Mouse (Mus musculus) CH12.LX (cell line): Measurements from ENCODE around the gene Smarca4. TPM values are rescaled to one million over a fixed set of nuclear protein-coding genes. Genes with fewer than 3 reads are reported as not detected.

Experiments used
- DNase-seq: peaks from one replicate; pipeline ENCODE4 v3.0.0-alpha.2; 2013; ENCODE audit errors: extremely low read depth
- H3K27ac ChIP-seq: 2 replicates; pipeline ENCODE4 v1.5.1; 2012; ENCODE audit warnings: low read depth, mild to moderate bottlenecking, control low read depth, moderate library complexity; ENCODE audit not compliant: insufficient read depth
- H3K27me3 ChIP-seq: replicated peaks from 2 replicates; pipeline ENCODE3; 2012; ENCODE audit warnings: inconsistent platforms
- H3K36me3 ChIP-seq, 2 experiments: replicated peaks in 1 of 2; 2 replicates each; pipeline versions ENCODE3 to v1.6.1; 2012; ENCODE audit warnings: inconsistent platforms in 1 of 2, low read length in 1 of 2, mild to moderate bottlenecking in 1 of 2, mixed read lengths in 1 of 2, moderate library complexity in 1 of 2; ENCODE audit not compliant: control insufficient read depth in 1 of 2, insufficient read depth in 1 of 2
- H3K4me1 ChIP-seq, 2 experiments: 2 replicates each; pipeline ENCODE4 v1.6.1; 2012; ENCODE audit warnings: inconsistent platforms in 1 of 2, moderate library complexity in 1 of 2; ENCODE audit not compliant: insufficient read depth in 2 of 2, control insufficient read depth in 1 of 2
- H3K4me2 ChIP-seq: 2 replicates; pipeline ENCODE4 v1.6.1; 2012; ENCODE audit warnings: low read depth, mild to moderate bottlenecking, control low read depth; ENCODE audit not compliant: poor library complexity, insufficient read depth, severe bottlenecking
- H3K4me3 ChIP-seq, 3 experiments: fragments of 150-350 bp in 1 of 3; sonication (generic) in 1 of 3; replicated peaks in 1 of 3; 2 replicates each; pipeline versions ENCODE3 to v1.5.1; 2011 to 2012; ENCODE audit warnings: low read depth in 2 of 3, low read length in 2 of 3, mild to moderate bottlenecking in 2 of 3, moderate library complexity in 2 of 3, control low read depth in 1 of 3, improper control_type of control experiment in 1 of 3, inconsistent platforms in 1 of 3, mixed read lengths in 1 of 3; ENCODE audit not compliant: poor library complexity in 1 of 3
- H3K79me2 ChIP-seq: replicated peaks from 2 replicates; pipeline ENCODE4 v1.6.1; 2012; ENCODE audit warnings: mild to moderate bottlenecking, moderate library complexity; ENCODE audit not compliant: control insufficient read depth, poor library complexity, insufficient read depth, severe bottlenecking; ENCODE audit errors: extremely low read depth
- H3K9ac ChIP-seq: 2 replicates; pipeline ENCODE4 v1.6.1; 2012; ENCODE audit warnings: low read depth, mild to moderate bottlenecking, control low read depth, moderate library complexity; ENCODE audit not compliant: insufficient read depth
- H3K9me3 ChIP-seq: replicated peaks from 2 replicates; pipeline ENCODE3; 2012; ENCODE audit warnings: low read length, inconsistent platforms, mixed read lengths
- CHD2 ChIP-seq: IDR thresholded peaks from 2 replicates; pipeline ENCODE4 v1.6.1; 2011; ENCODE audit warnings: low read length, improper control_type of control experiment
- CTCF ChIP-seq, 2 experiments: IDR thresholded peaks in 1 of 2; conservative IDR thresholded peaks in 1 of 2; 2 replicates each; pipeline ENCODE4 v1.5.1; 2011 to 2012; ENCODE audit warnings: low read depth in 2 of 2, low read length in 2 of 2, improper control_type of control experiment in 1 of 2, inconsistent platforms in 1 of 2, mild to moderate bottlenecking in 1 of 2, moderate library complexity in 1 of 2
- E2F4 ChIP-seq: IDR thresholded peaks from 2 replicates; pipeline ENCODE4 v1.6.1; 2011; ENCODE audit warnings: low read depth, low read length, improper control_type of control experiment; ENCODE audit not compliant: insufficient replicate concordance
- EP300 ChIP-seq: IDR thresholded peaks from 2 replicates; pipeline ENCODE4 v1.6.1; 2011; ENCODE audit warnings: low read length, improper control_type of control experiment
- GABPA ChIP-seq: IDR thresholded peaks from 2 replicates; pipeline ENCODE4 v1.6.1; 2012; ENCODE audit warnings: low read depth, low read length, improper control_type of control experiment, inconsistent platforms; ENCODE audit not compliant: insufficient replicate concordance
- HCFC1 ChIP-seq: IDR thresholded peaks from 2 replicates; pipeline ENCODE4 v1.6.1; 2012; ENCODE audit warnings: low read depth, mild to moderate bottlenecking, inconsistent platforms, low read length, improper control_type of control experiment
- IRF4 ChIP-seq: IDR thresholded peaks from 2 replicates; pipeline ENCODE4 v1.6.1; 2014; ENCODE audit warnings: low read depth, mild to moderate bottlenecking, inconsistent platforms, low read length, improper control_type of control experiment
- JUN ChIP-seq: IDR thresholded peaks from 2 replicates; pipeline ENCODE4 v1.6.1; 2011; ENCODE audit warnings: low read depth, mild to moderate bottlenecking, low read length, improper control_type of control experiment, moderate library complexity; ENCODE audit not compliant: insufficient read depth
- JUND ChIP-seq: conservative IDR thresholded peaks from 2 replicates; pipeline ENCODE4 v1.6.1; 2011; ENCODE audit warnings: low read depth, low read length, improper control_type of control experiment
- MAFK ChIP-seq: IDR thresholded peaks from 2 replicates; pipeline ENCODE4 v1.6.1; 2011; ENCODE audit warnings: low read length, improper control_type of control experiment; ENCODE audit not compliant: insufficient replicate concordance
- MEF2A ChIP-seq: IDR thresholded peaks from 2 replicates; pipeline ENCODE4 v1.6.1; 2014; ENCODE audit warnings: low read depth, mild to moderate bottlenecking, inconsistent platforms, low read length, improper control_type of control experiment, borderline replicate concordance
- MXI1 ChIP-seq: IDR thresholded peaks from 2 replicates; pipeline ENCODE4 v1.6.1; 2011; ENCODE audit warnings: mild to moderate bottlenecking, low read depth, low read length, improper control_type of control experiment
- MYC ChIP-seq: IDR thresholded peaks from 2 replicates; pipeline ENCODE4 v1.6.1; 2011; ENCODE audit warnings: low read depth, mild to moderate bottlenecking, improper control_type of control experiment, low read length
- NELFE ChIP-seq: IDR thresholded peaks from 2 replicates; pipeline ENCODE4 v1.6.1; 2011; ENCODE audit warnings: low read depth, low read length, improper control_type of control experiment
- NRF1 ChIP-seq: IDR thresholded peaks from 2 replicates; pipeline ENCODE4 v1.6.1; 2014; ENCODE audit warnings: low read depth, mild to moderate bottlenecking, inconsistent platforms, low read length, improper control_type of control experiment, moderate library complexity
- PAX5 ChIP-seq: IDR thresholded peaks from 2 replicates; pipeline ENCODE4 v1.6.1; 2012; ENCODE audit warnings: low read length, inconsistent platforms, mixed read lengths
- POLR2AphosphoS2 ChIP-seq: IDR thresholded peaks from 2 replicates; pipeline ENCODE4 v1.6.1; 2011; ENCODE audit warnings: low read depth, low read length, improper control_type of control experiment
- RCOR1 ChIP-seq: conservative IDR thresholded peaks from 2 replicates; pipeline ENCODE4 v1.6.1; 2012; ENCODE audit warnings: low read depth, mild to moderate bottlenecking, inconsistent platforms, low read length, improper control_type of control experiment
- SIN3A ChIP-seq: IDR thresholded peaks from 2 replicates; pipeline ENCODE4 v1.6.1; 2012; ENCODE audit warnings: low read length, improper control_type of control experiment, inconsistent platforms
- USF1 ChIP-seq: IDR thresholded peaks from 2 replicates; pipeline ENCODE4 v1.6.1; 2014; ENCODE audit warnings: low read depth, mild to moderate bottlenecking, inconsistent platforms, low read length, improper control_type of control experiment
- ZMIZ1 ChIP-seq: IDR thresholded peaks from 2 replicates; pipeline ENCODE4 v1.6.1; 2012; ENCODE audit warnings: low read depth, mild to moderate bottlenecking, inconsistent platforms, low read length, improper control_type of control experiment
- dilution Hi-C: fragments of 300-500 bp; cut with MboI; formaldehyde crosslinking; loops from 2 replicates; pipeline ENCODE4 v1.14.3; 2020; ENCODE audit warnings: low sequenced_read_pairs; ENCODE audit not compliant: extremely low pct_unique_long_range_greater_than_20kb, extremely low pct_ligation_motif_present
- in situ Hi-C: fragments of 300-500 bp; cut with MboI; formaldehyde crosslinking; loops from 3 replicates; pipeline ENCODE4 v1.14.3; 2019; ENCODE audit warnings: low sequenced_read_pairs, low pct_ligation_motif_present, low pct_unique_long_range_greater_than_20kb, mixed read lengths
- polyA plus RNA-seq: library from polyadenylated mRNA; unstranded; fragments of >175 nt; gene quantifications from 2 replicates; pipeline ENCODE4 v1.2.1, GENCODE M21; 2012; ENCODE audit warnings: low read depth; ENCODE audit not compliant: insufficient read length
- total RNA-seq, 2 experiments: library from RNA; depleted of rRNA; stranded (reverse); fragments of 300-350 nt in 1 of 2; fragments of >200 nt in 1 of 2; gene quantifications; 2 replicates each; pipeline ENCODE4 v1.2.3; 2012 to 2014

The Smarca4 gene
- total and polyA plus RNA-seq, 3 experiments = 33.8 to 86.2 (median 74.3) TPM

- peaks cover 45 to 86% of the 10 kb centered on the region in 2 experiments for H3K36me3 ChIP-seq
- TF ChIP-seq JUN = no peak
- no peak for TF ChIP-seq IRF4
- TF ChIP-seq NRF1 = no peak
- no peak for TF ChIP-seq HCFC1
- TF ChIP-seq MEF2A = no peak
- TF ChIP-seq ZMIZ1 = no peak
- TF ChIP-seq POLR2AphosphoS2 = no peak
- no peak for TF ChIP-seq NELFE
- TF ChIP-seq MAFK = no peak
- TF ChIP-seq PAX5 = no peak
- no peak for TF ChIP-seq CHD2
- no peak for TF ChIP-seq RCOR1
- TF ChIP-seq MXI1 = no peak
- no peak for TF ChIP-seq CTCF (conservative IDR thresholded peaks at IDR 0.05 in 1 of 2, IDR thresholded peaks at IDR 0.05 in 1 of 2; ENCODE audit: low read depth in 2 of 2, low read length in 2 of 2)
- no peak for TF ChIP-seq EP300
- TF ChIP-seq JUND = no peak
- TF ChIP-seq MYC = no peak
- TF ChIP-seq GABPA = no peak
- no peak for TF ChIP-seq E2F4
- TF ChIP-seq, all 38 proteins: peak for 0
- Histone ChIP-seq H3K9ac (no peak overlapping the region), H3K79me2 (no peaks in the 10 kb centered on the region), H3K9me3 (no peaks in the 10 kb centered on the region), H3K4me2 (no peak overlapping the region), H3K27ac (no peak overlapping the region), H3K4me1 (peaks cover 0 to 15% of the 10 kb centered on the region in 2 experiments; a peak in 1 of 4 replicates), H3K4me3 (no peak overlapping the region), H3K27me3 (no peaks in the 10 kb centered on the region)
- in situ Hi-C loops (no loop called here), dilution Hi-C loops (no loop called here)
- DNase-seq = no peak
Measured at GRCm38 (mm10) chr9:21748033-21748432, 132.1 kb downstream of the Smarca4 start.

GRCm38 (mm10) chr9:21748491-21748890 lies 132.5 kb downstream of the Smarca4 start:
- Histone ChIP-seq H3K9ac (no peak overlapping the region), H3K4me2 (no peak overlapping the region), H3K9me3 (no peaks in the 10 kb centered on the region), H3K4me1 (peaks cover 0 to 15% of the 10 kb centered on the region in 2 experiments; a peak in 1 of 4 replicates), H3K4me3 (no peak overlapping the region), H3K27ac (no peak overlapping the region), H3K27me3 (no peaks in the 10 kb centered on the region), H3K79me2 (no peaks in the 10 kb centered on the region), H3K36me3 (peaks cover 45 to 87% of the 10 kb centered on the region in 2 experiments)
- TF ChIP-seq USF1 (no peak), SIN3A (no peak), JUN (no peak)
- dilution Hi-C loops = no loop called here
- no peak for DNase-seq
- in situ Hi-C loops = no loop called here
